Mouse (Mus musculus): Measurements from ENCODE around the gene Usp44.
A peak's percentile ranks its signal among the peaks of the same experiment; 100 is the strongest.

The Usp44 gene

GRCm38 (mm10) chr10:93846706-93847105 is 15.4 kb downstream of the Usp44 start:
- no peak for DNase-seq (ENCODE audit: low spot score in 2 of 2)

- no peak for DNase-seq (ENCODE audit: low spot score in 2 of 2)
Observed at GRCm38 (mm10) chr10:93855126-93855525, 23.8 kb downstream of the Usp44 start.

- DNase-seq (ENCODE audit: low spot score in 2 of 2): no peak
Observed at GRCm38 (mm10) chr10:93856095-93856494, 24.7 kb downstream of the Usp44 start.

- DNase-seq (ENCODE audit: low spot score in 2 of 2): no peak
Observed at GRCm38 (mm10) chr10:93868401-93868800, 37.0 kb downstream of the Usp44 start.

GRCm38 (mm10) chr10:93868886-93869285 is 37.5 kb downstream of the Usp44 start:
- DNase-seq (ENCODE audit: low spot score in 2 of 2): no peak

- no peak for DNase-seq (ENCODE audit: low spot score in 2 of 2)
Observed at GRCm38 (mm10) chr10:93876772-93877171, 45.4 kb downstream of the Usp44 start.

GRCm38 (mm10) chr10:93878732-93879131 is 47.4 kb downstream of the Usp44 start:
- no peak for DNase-seq (ENCODE audit: low spot score in 2 of 2)

GRCm38 (mm10) chr10:93881918-93882317 is 50.6 kb downstream of the Usp44 start:
- no peak for DNase-seq (ENCODE audit: low spot score in 2 of 2)

- DNase-seq (ENCODE audit: low spot score in 2 of 2): no peak
Observed at GRCm38 (mm10) chr10:93882738-93883364, 51.5 kb downstream of the Usp44 start.

- DNase-seq (ENCODE audit: low spot score in 2 of 2): no peak
Observed at GRCm38 (mm10) chr10:93885839-93886477, 54.6 kb downstream of the Usp44 start.

GRCm38 (mm10) chr10:93888590-93888934 is 57.2 kb downstream of the Usp44 start:
- no peak for DNase-seq (ENCODE audit: low spot score in 2 of 2)

- DNase-seq (ENCODE audit: low spot score in 2 of 2): no peak
Observed at GRCm38 (mm10) chr10:93888935-93889578, 57.7 kb downstream of the Usp44 start.

- peak; percentile 76 to 85 for DNase-seq (ENCODE audit: low spot score in 2 of 2)
Observed at GRCm38 (mm10) chr10:93889579-93889950, 58.2 kb downstream of the Usp44 start.

- peak; percentile 2 to 11 for DNase-seq (ENCODE audit: low spot score in 2 of 2)
Observed at GRCm38 (mm10) chr10:93889976-93890375, 58.6 kb downstream of the Usp44 start.

- no peak for DNase-seq (ENCODE audit: low spot score in 2 of 2)
Observed at GRCm38 (mm10) chr10:93890565-93890964, 59.2 kb downstream of the Usp44 start.

- DNase-seq (ENCODE audit: low spot score in 2 of 2): no peak
Observed at GRCm38 (mm10) chr10:93891031-93891430, 59.7 kb downstream of the Usp44 start.

GRCm38 (mm10) chr10:93892551-93892950 is 61.2 kb downstream of the Usp44 start:
- no peak for DNase-seq (ENCODE audit: low spot score in 2 of 2)

- DNase-seq (ENCODE audit: low spot score in 2 of 2): no peak
Observed at GRCm38 (mm10) chr10:93897043-93897646, 65.8 kb downstream of the Usp44 start, which contains the start of gene Metap2. Gene Metap2, minus strand, starts transcription at chr10:93897093.

- DNase-seq (ENCODE audit: low spot score in 2 of 2): no peak
Observed at GRCm38 (mm10) chr10:93899303-93899702, 67.9 kb downstream of the Usp44 start.

GRCm38 (mm10) chr10:93899907-93900306 is 68.6 kb downstream of the Usp44 start:
- no peak for DNase-seq (ENCODE audit: low spot score in 2 of 2)

- DNase-seq (ENCODE audit: low spot score in 2 of 2): no peak
Observed at GRCm38 (mm10) chr10:93907376-93907775, 76.0 kb downstream of the Usp44 start.
